Mouse (Mus musculus) heart, postnatal 0 days (tissue): ENCODE data around the gene Ptpn1. TPM values are rescaled to one million over a fixed set of nuclear protein-coding genes. Genes with fewer than 3 reads are reported as not detected.
A peak's percentile ranks its signal among the peaks of the same experiment; 100 is the strongest.

Source experiments
- ATAC-seq: fragments of 200-750 bp; cut with Nextera tagmentation; 2 replicates; pipeline ENCODE4 v1.8.0; 2017; ENCODE audit warnings: low read depth, moderate number of reproducible peaks, moderate library complexity; ENCODE audit not compliant: insufficient read depth
- DNase-seq: peaks from one replicate; pipeline ENCODE4 v3.0.0-alpha.2; 2016; ENCODE audit warnings: low spot score
- H3K27ac ChIP-seq: fragments of 300-500 bp; sonication (generic); 2 replicates; pipeline ENCODE4 v1.5.1; 2014; ENCODE audit warnings: low read depth, mild to moderate bottlenecking
- H3K27me3 ChIP-seq: fragments of 300-500 bp; sonication (generic); 2 replicates; pipeline ENCODE4 v1.6.1; 2014; ENCODE audit warnings: low read length, mixed read lengths; ENCODE audit not compliant: control insufficient read depth, insufficient read depth
- H3K36me3 ChIP-seq: fragments of 300-500 bp; sonication (generic); replicated peaks from 2 replicates; pipeline ENCODE4 v1.6.1; 2014; ENCODE audit warnings: low read length, mixed read lengths; ENCODE audit not compliant: control insufficient read depth, insufficient read depth
- H3K4me1 ChIP-seq: fragments of 300-500 bp; sonication (generic); 2 replicates; pipeline ENCODE4 v1.6.1; 2014; ENCODE audit warnings: antibody characterized with exemption; ENCODE audit not compliant: control insufficient read depth, insufficient read depth
- H3K4me2 ChIP-seq: fragments of 300-500 bp; sonication (generic); 2 replicates; pipeline ENCODE4 v1.6.1; 2014; ENCODE audit warnings: low read depth, mild to moderate bottlenecking, low read length, moderate library complexity
- H3K4me3 ChIP-seq: fragments of 300-500 bp; sonication (generic); 2 replicates; pipeline ENCODE4 v1.5.1; 2014; ENCODE audit warnings: low read depth, low read length
- H3K9ac ChIP-seq: fragments of 300-500 bp; sonication (generic); replicated peaks from 2 replicates; pipeline ENCODE4 v1.6.1; 2014; ENCODE audit warnings: low read depth, low read length, mixed read lengths
- H3K9me3 ChIP-seq: fragments of 300-500 bp; sonication (generic); replicated peaks from 2 replicates; pipeline ENCODE4 v1.6.1; 2016; ENCODE audit warnings: low read length; ENCODE audit not compliant: control insufficient read depth
- CTCF ChIP-seq: IDR thresholded peaks from 2 replicates; pipeline ENCODE4 v1.5.1; 2016; ENCODE audit warnings: antibody characterized with exemption, control low read depth, low read depth
- EP300 ChIP-seq: IDR thresholded peaks from 2 replicates; pipeline ENCODE4 v1.6.1; 2016; ENCODE audit warnings: antibody characterized with exemption, low read depth
- WGBS: fragments of 180-500 bp; shearing (Covaris S2); extraction: QIAGEN DNeasy Blood & Tissue Kit; methylation state at CpG from one replicate; pipeline ENCODE4 v1.1.7; 2014; 5-methylcytosine and 5-hydroxymethylcytosine counted together
- polyA plus RNA-seq: library from polyadenylated mRNA; unstranded; fragments of >200 nt; fragmentation: Nextera tagmentation; extraction: Ambion mirVana; gene quantifications from 2 replicates; pipeline ENCODE4 v1.2.1, GENCODE M21; 2015
- total RNA-seq: library from RNA; depleted of rRNA; stranded (reverse); fragments of >200 nt; gene quantifications from 2 replicates; pipeline ENCODE4 v1.2.3, GENCODE M21; 2014; ENCODE audit warnings: low replicate concordance

The Ptpn1 gene
- total and polyA plus RNA-seq, 2 experiments from 2014 or later, result 22.0 to 37.9 TPM

GRCm38 (mm10) chr2:167989310-167989709, 57.5 kb downstream of the Ptpn1 start:
- Histone ChIP-seq H3K4me3 (no peak overlapping the region), H3K9me3 (no peaks in the 10 kb centered on the region), H3K9ac (no peak overlapping the region), H3K27me3 (no peaks in the 10 kb centered on the region; the same call in 1 of the 2 replicates), H3K4me1 (peaks cover 14% of the 10 kb centered on the region), H3K36me3 (no peaks in the 10 kb centered on the region), H3K27ac (no peak overlapping the region), H3K4me2 (peak overlapping the region; percentile 20; the same call in 1 of the 2 replicates)
- ATAC-seq, result peak; percentile 75
- TF ChIP-seq EP300 (no peak), CTCF (no peak)
- DNase-seq, result peak; percentile 81
- WGBS, result 30% methylated on average over 14 of the region's 14 CpGs

- peaks cover 11% of the 10 kb centered on the region for H3K4me1 ChIP-seq
- no peaks in the 10 kb centered on the region for H3K9me3 ChIP-seq
- no peaks in the 10 kb centered on the region for H3K36me3 ChIP-seq
- no peaks in the 10 kb centered on the region; the same call in 1 of the 2 replicates for H3K27me3 ChIP-seq
- DNase-seq (no peak), ATAC-seq (no peak)
- H3K4me3 ChIP-seq, result no peak overlapping the region
- 69% methylated on average over 13 of the region's 13 CpGs for WGBS
- no peak overlapping the region for H3K4me2 ChIP-seq
- no peak for TF ChIP-seq CTCF
- TF ChIP-seq EP300, result no peak
- H3K27ac ChIP-seq, result no peak overlapping the region
- no peak overlapping the region for H3K9ac ChIP-seq
Measured at GRCm38 (mm10) chr2:167993260-167993659, 61.4 kb downstream of the Ptpn1 start.

GRCm38 (mm10) chr2:167995870-167996635, 64.2 kb downstream of the Ptpn1 start:
- Histone ChIP-seq H3K9me3 (peaks cover 7% of the 10 kb centered on the region; the same call in 1 of the 2 replicates), H3K4me3 (no peak overlapping the region), H3K4me2 (no peak overlapping the region), H3K27ac (no peak overlapping the region), H3K4me1 (no peaks in the 10 kb centered on the region), H3K36me3 (no peaks in the 10 kb centered on the region), H3K9ac (no peak overlapping the region), H3K27me3 (no peaks in the 10 kb centered on the region; the same call in 1 of the 2 replicates)
- ATAC-seq, result no peak; the same call in 1 of the 2 replicates
- DNase-seq, result no peak
- TF ChIP-seq EP300, result no peak
- no peak for TF ChIP-seq CTCF
- WGBS, result 47% methylated on average over 19 of the region's 19 CpGs

GRCm38 (mm10) chr2:167996672-167997215, 64.9 kb downstream of the Ptpn1 start:
- H3K4me3 ChIP-seq, result no peak overlapping the region
- no peak overlapping the region for H3K4me2 ChIP-seq
- no peak overlapping the region for H3K9ac ChIP-seq
- H3K27me3 ChIP-seq, result no peaks in the 10 kb centered on the region; the same call in 1 of the 2 replicates
- no peaks in the 10 kb centered on the region for H3K4me1 ChIP-seq
- no peak for DNase-seq
- H3K36me3 ChIP-seq, result no peaks in the 10 kb centered on the region
- H3K27ac ChIP-seq, result no peak overlapping the region
- 39% methylated on average over 8 of the region's 8 CpGs for WGBS
- H3K9me3 ChIP-seq, result peaks cover 7% of the 10 kb centered on the region; the same call in 1 of the 2 replicates
- ATAC-seq, result no peak
- TF ChIP-seq CTCF, result no peak
- TF ChIP-seq EP300, result no peak

GRCm38 (mm10) chr2:167997562-167997961, 65.7 kb downstream of the Ptpn1 start:
- Histone ChIP-seq H3K4me2 (no peak overlapping the region), H3K4me1 (no peaks in the 10 kb centered on the region), H3K4me3 (no peak overlapping the region), H3K27ac (no peak overlapping the region), H3K36me3 (no peaks in the 10 kb centered on the region), H3K9me3 (peaks cover 7% of the 10 kb centered on the region; the same call in 1 of the 2 replicates), H3K9ac (no peak overlapping the region), H3K27me3 (no peaks in the 10 kb centered on the region; the same call in 1 of the 2 replicates)
- ATAC-seq (no peak), DNase-seq (no peak)
- WGBS, result 33% methylated on average over 2 of the region's 3 CpGs
- TF ChIP-seq CTCF (no peak), EP300 (no peak)
